8 mouse cellular contexts compared by ENCODE assay signal in the genomic region with DNA sequence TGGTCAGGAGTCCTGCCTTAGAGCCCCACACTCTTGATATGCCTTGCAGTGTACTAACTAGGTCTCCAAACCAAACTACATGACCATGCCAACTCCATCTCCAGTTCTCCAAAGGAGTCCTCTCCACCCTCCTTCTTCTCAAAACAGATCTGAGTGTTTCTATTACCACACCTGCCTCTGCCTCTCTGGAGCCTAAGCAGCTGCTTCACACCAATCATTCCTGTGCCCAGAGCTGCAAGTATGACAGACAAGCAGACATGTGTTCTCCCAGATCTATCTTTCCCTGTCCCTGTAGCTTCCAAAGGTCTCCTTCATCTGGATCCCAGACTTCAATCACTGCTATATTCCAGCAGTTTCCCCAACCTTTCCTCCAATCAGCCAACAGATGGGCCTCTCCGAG. TPM values are rescaled to one million over a fixed set of nuclear protein-coding genes. Genes with fewer than 3 reads are reported as not detected.
A peak's percentile ranks its signal among the peaks of the same experiment; 100 is the strongest.
DNase-seq lines count a peak whose midpoint lies in the region; ATAC-seq and TF ChIP-seq lines count a peak whose summit lies in the region.

No protein-coding gene starts in this region.

- ATAC-seq in lung, embryonic 14.5 days (ENCODE audit: insufficient read depth) = no peak
- ATAC-seq in embryonic facial prominence, embryonic 14.5 days (ENCODE audit: low read depth) = no peak
- ATAC-seq in intestine, embryonic 16.5 days = no peak
- ATAC-seq in neural tube, embryonic 13.5 days (ENCODE audit: low read depth) = no peak

- DNase-seq in lung, embryonic 14.5 days = no peak
- no peak for DNase-seq in lung, postnatal 14 days
- no peak for DNase-seq in embryonic facial prominence, embryonic 14.5 days (ENCODE audit: low spot score)
- no peak for DNase-seq in adrenal gland, adult 2 months
- no peak for DNase-seq in urinary bladder, adult 2 months (ENCODE audit: low spot score)
- DNase-seq in MN1 (ENCODE audit: low spot score) = no peak

- peak overlapping the region; percentile 87 for H3K4me3 ChIP-seq in lung, embryonic 14.5 days (ENCODE audit: low read depth, low read length)
- H3K4me3 ChIP-seq in embryonic facial prominence, embryonic 14.5 days (ENCODE audit: low read depth, low read length) = peak overlapping the region; percentile 77
- peak overlapping the region; percentile 79 for H3K4me3 ChIP-seq in intestine, embryonic 16.5 days (ENCODE audit: low read length)
- peak overlapping the region; percentile 68 for H3K4me3 ChIP-seq in neural tube, embryonic 13.5 days

- H3K4me2 ChIP-seq in lung, embryonic 14.5 days = peak overlapping the region; percentile 83
- H3K4me2 ChIP-seq in embryonic facial prominence, embryonic 14.5 days (ENCODE audit: low read depth, low read length) = peak overlapping the region; percentile 87
- peak overlapping the region; percentile 79 for H3K4me2 ChIP-seq in intestine, embryonic 16.5 days (ENCODE audit: low read depth, low read length)
- peak overlapping the region; percentile 95 for H3K4me2 ChIP-seq in neural tube, embryonic 13.5 days

- peaks cover 42% of the 10 kb centered on the region for H3K36me3 ChIP-seq in lung, embryonic 14.5 days (ENCODE audit: insufficient read depth)
- H3K36me3 ChIP-seq in embryonic facial prominence, embryonic 14.5 days (ENCODE audit: control insufficient read depth, insufficient read depth, low read length) = peaks cover 39% of the 10 kb centered on the region
- peaks cover 11% of the 10 kb centered on the region for H3K36me3 ChIP-seq in intestine, embryonic 16.5 days (ENCODE audit: control insufficient read depth, insufficient read depth, low read length)
- peaks cover 29% of the 10 kb centered on the region for H3K36me3 ChIP-seq in neural tube, embryonic 13.5 days

- no peaks in the 10 kb centered on the region for H3K27me3 ChIP-seq in lung, embryonic 14.5 days (ENCODE audit: insufficient read depth, low read length)
- no peaks in the 10 kb centered on the region for H3K27me3 ChIP-seq in embryonic facial prominence, embryonic 14.5 days (replicated peaks; ENCODE audit: control insufficient read depth, insufficient read depth, low read length)
- no peaks in the 10 kb centered on the region for H3K27me3 ChIP-seq in intestine, embryonic 16.5 days (replicated peaks; ENCODE audit: control insufficient read depth, insufficient read depth, low read length)
- H3K27me3 ChIP-seq in neural tube, embryonic 13.5 days = no peaks in the 10 kb centered on the region

- no peak overlapping the region for H3K27ac ChIP-seq in lung, embryonic 14.5 days (ENCODE audit: low read depth)
- peak overlapping the region; percentile 97; the same call in 1 of the 2 replicates for H3K27ac ChIP-seq in embryonic facial prominence, embryonic 14.5 days (replicated peaks; ENCODE audit: low read depth, low read length)
- peak overlapping the region; percentile 84 for H3K27ac ChIP-seq in intestine, embryonic 16.5 days (ENCODE audit: low read length)
- H3K27ac ChIP-seq in neural tube, embryonic 13.5 days (replicated peaks) = peak overlapping the region; percentile 95

- 23% methylated on average over 1 of the region's 1 CpGs for WGBS in lung, embryonic 14.5 days
- WGBS in embryonic facial prominence, embryonic 14.5 days = 27% methylated on average over 1 of the region's 1 CpGs
- WGBS in intestine, embryonic 16.5 days = 33% methylated on average over 1 of the region's 1 CpGs
- 45% methylated on average over 1 of the region's 1 CpGs for WGBS in neural tube, embryonic 13.5 days

- no peaks in the 10 kb centered on the region for H3K9me3 ChIP-seq in lung, embryonic 14.5 days (ENCODE audit: low read depth, low read length)
- no peaks in the 10 kb centered on the region for H3K9me3 ChIP-seq in embryonic facial prominence, embryonic 14.5 days (ENCODE audit: control insufficient read depth, low read length)
- H3K9me3 ChIP-seq in intestine, embryonic 16.5 days (ENCODE audit: control insufficient read depth, low read length) = no peaks in the 10 kb centered on the region
- H3K9me3 ChIP-seq in neural tube, embryonic 13.5 days = no peaks in the 10 kb centered on the region

- H3K4me1 ChIP-seq in lung, embryonic 14.5 days (ENCODE audit: insufficient read depth) = peaks cover 7% of the 10 kb centered on the region; the same call in 1 of the 2 replicates
- H3K4me1 ChIP-seq in embryonic facial prominence, embryonic 14.5 days (ENCODE audit: control insufficient read depth, insufficient read depth, low read length) = peaks cover 14% of the 10 kb centered on the region
- H3K4me1 ChIP-seq in intestine, embryonic 16.5 days (ENCODE audit: control insufficient read depth, insufficient read depth, low read length) = peaks cover 30% of the 10 kb centered on the region
- H3K4me1 ChIP-seq in neural tube, embryonic 13.5 days (replicated peaks) = peaks cover 38% of the 10 kb centered on the region

- no peak for TF ChIP-seq CTCF in lung, embryonic 14.5 days (IDR thresholded peaks at IDR 0.05; ENCODE audit: low read depth)

- peak overlapping the region; percentile 75 for H3K9ac ChIP-seq in lung, embryonic 14.5 days
- H3K9ac ChIP-seq in embryonic facial prominence, embryonic 14.5 days (ENCODE audit: low read depth, low read length) = peak overlapping the region; percentile 79
- H3K9ac ChIP-seq in intestine, embryonic 16.5 days (ENCODE audit: low read depth, low read length) = peak overlapping the region; percentile 76
- peak overlapping the region; percentile 84 for H3K9ac ChIP-seq in neural tube, embryonic 13.5 days

RNA-seq across cellular contexts. Expression of gene Tacc3, which starts 1.2 kb away (rescaled TPM):
- polyA plus RNA-seq in lung, embryonic 14.5 days (2014; fragmentation: Nextera tagmentation; extraction: Ambion mirVana) = 254 and 261 TPM in 2 replicates
- polyA plus RNA-seq in embryonic facial prominence, embryonic 14.5 days (2014; fragmentation: Nextera tagmentation; extraction: Ambion mirVana) = 127 and 153 TPM in 2 replicates
- polyA plus RNA-seq in intestine, embryonic 16.5 days (2015; fragmentation: Nextera tagmentation; extraction: Ambion mirVana) = 130 and 144 TPM in 2 replicates
- polyA plus RNA-seq in neural tube, embryonic 13.5 days (2015; fragmentation: Nextera tagmentation; extraction: Ambion mirVana) = 40.7 and 46.3 TPM in 2 replicates
- 1 to 10 TPM; 4.4 to 5.4 TPM for total RNA-seq in adrenal gland, adult 2 months (2021)
- 2.3 and 3.6 TPM in 2 replicates for polyA plus RNA-seq in adrenal gland, adult 2 months (2012; rRNA removed)
- 6.6 and 6.9 TPM in 2 replicates for polyA plus RNA-seq in urinary bladder, adult 2 months (2012; rRNA removed)

RNA-seq across cellular contexts. Expression of gene Tmem129, which starts 1.5 kb away (rescaled TPM):
- polyA plus RNA-seq in lung, embryonic 14.5 days (2014; fragmentation: Nextera tagmentation; extraction: Ambion mirVana) = 38.3 and 39.7 TPM in 2 replicates
- 47.6 and 47.7 TPM in 2 replicates for polyA plus RNA-seq in embryonic facial prominence, embryonic 14.5 days (2014; fragmentation: Nextera tagmentation; extraction: Ambion mirVana)
- polyA plus RNA-seq in intestine, embryonic 16.5 days (2015; fragmentation: Nextera tagmentation; extraction: Ambion mirVana) = 35.7 and 36.9 TPM in 2 replicates
- 24.7 and 27.6 TPM in 2 replicates for polyA plus RNA-seq in neural tube, embryonic 13.5 days (2015; fragmentation: Nextera tagmentation; extraction: Ambion mirVana)
- 10 to 100 TPM; 27.5 to 31.0 TPM for total RNA-seq in adrenal gland, adult 2 months (2021)
- 80.4 and 90.5 TPM in 2 replicates for polyA plus RNA-seq in adrenal gland, adult 2 months (2012; rRNA removed)
- 30.9 and 39.0 TPM in 2 replicates for polyA plus RNA-seq in urinary bladder, adult 2 months (2012; rRNA removed)

RNA-seq across cellular contexts. Expression of gene Slbp, which starts 4.4 kb away (rescaled TPM):
- polyA plus RNA-seq in lung, embryonic 14.5 days (2014; fragmentation: Nextera tagmentation; extraction: Ambion mirVana) = 265 and 275 TPM in 2 replicates
- 188 and 196 TPM in 2 replicates for polyA plus RNA-seq in embryonic facial prominence, embryonic 14.5 days (2014; fragmentation: Nextera tagmentation; extraction: Ambion mirVana)
- polyA plus RNA-seq in intestine, embryonic 16.5 days (2015; fragmentation: Nextera tagmentation; extraction: Ambion mirVana) = 164 and 184 TPM in 2 replicates
- polyA plus RNA-seq in neural tube, embryonic 13.5 days (2015; fragmentation: Nextera tagmentation; extraction: Ambion mirVana) = 113 and 132 TPM in 2 replicates
- 10 to 100 TPM; 29.4 to 37.7 TPM for total RNA-seq in adrenal gland, adult 2 months (2021)
- polyA plus RNA-seq in adrenal gland, adult 2 months (2012; rRNA removed) = 17.8 and 25.0 TPM in 2 replicates
- polyA plus RNA-seq in urinary bladder, adult 2 months (2012; rRNA removed) = 24.1 and 28.1 TPM in 2 replicates

RNA-seq across cellular contexts. Expression of gene Gm9903, which starts 27.0 kb away (rescaled TPM):
- 0.26 and 0.31 TPM in 2 replicates for polyA plus RNA-seq in lung, embryonic 14.5 days (2014; fragmentation: Nextera tagmentation; extraction: Ambion mirVana)
- polyA plus RNA-seq in embryonic facial prominence, embryonic 14.5 days (2014; fragmentation: Nextera tagmentation; extraction: Ambion mirVana) = 0.54 and 0.60 TPM in 2 replicates
- 0.15 and 0.32 TPM in 2 replicates for polyA plus RNA-seq in intestine, embryonic 16.5 days (2015; fragmentation: Nextera tagmentation; extraction: Ambion mirVana)
- polyA plus RNA-seq in neural tube, embryonic 13.5 days (2015; fragmentation: Nextera tagmentation; extraction: Ambion mirVana) = 0.71 and 0.95 TPM in 2 replicates
- under 1 TPM; 0.26 to 0.69 TPM for total RNA-seq in adrenal gland, adult 2 months (2021)
- 0.09 and 0.15 TPM in 2 replicates for polyA plus RNA-seq in adrenal gland, adult 2 months (2012; rRNA removed)
- 1.0 and 1.1 TPM in 2 replicates for polyA plus RNA-seq in urinary bladder, adult 2 months (2012; rRNA removed)

RNA-seq across cellular contexts. Expression of gene Fam53a, which starts 27.3 kb away (rescaled TPM):
- polyA plus RNA-seq in lung, embryonic 14.5 days (2014; fragmentation: Nextera tagmentation; extraction: Ambion mirVana) = 63.5 and 64.4 TPM in 2 replicates
- 56.9 and 62.1 TPM in 2 replicates for polyA plus RNA-seq in embryonic facial prominence, embryonic 14.5 days (2014; fragmentation: Nextera tagmentation; extraction: Ambion mirVana)
- polyA plus RNA-seq in intestine, embryonic 16.5 days (2015; fragmentation: Nextera tagmentation; extraction: Ambion mirVana) = 48.0 and 49.6 TPM in 2 replicates
- polyA plus RNA-seq in neural tube, embryonic 13.5 days (2015; fragmentation: Nextera tagmentation; extraction: Ambion mirVana) = 28.8 and 31.4 TPM in 2 replicates
- 10 to 100 TPM; 26.1 to 28.5 TPM for total RNA-seq in adrenal gland, adult 2 months (2021)
- polyA plus RNA-seq in adrenal gland, adult 2 months (2012; rRNA removed) = 74.4 and 97.8 TPM in 2 replicates
- 20.9 and 24.2 TPM in 2 replicates for polyA plus RNA-seq in urinary bladder, adult 2 months (2012; rRNA removed)
